Mouse (Mus musculus) ES-Bruce4 (cell line): ENCODE results near the gene Zc3h18.

ENCODE experiments used
- CTCF ChIP-seq: IDR thresholded peaks from one replicate; pipeline ENCODE4 v1.8.1; 2011; ENCODE audit warnings: low read depth, low read length
- EP300 ChIP-seq: IDR thresholded peaks from 2 replicates; pipeline ENCODE4 v1.6.1; 2011; ENCODE audit warnings: low read depth, low read length; ENCODE audit not compliant: insufficient read depth
- POLR2A ChIP-seq: IDR thresholded peaks from one replicate; pipeline ENCODE4 v1.8.1; 2011; ENCODE audit warnings: low read length; ENCODE audit not compliant: insufficient read depth

DNA sequence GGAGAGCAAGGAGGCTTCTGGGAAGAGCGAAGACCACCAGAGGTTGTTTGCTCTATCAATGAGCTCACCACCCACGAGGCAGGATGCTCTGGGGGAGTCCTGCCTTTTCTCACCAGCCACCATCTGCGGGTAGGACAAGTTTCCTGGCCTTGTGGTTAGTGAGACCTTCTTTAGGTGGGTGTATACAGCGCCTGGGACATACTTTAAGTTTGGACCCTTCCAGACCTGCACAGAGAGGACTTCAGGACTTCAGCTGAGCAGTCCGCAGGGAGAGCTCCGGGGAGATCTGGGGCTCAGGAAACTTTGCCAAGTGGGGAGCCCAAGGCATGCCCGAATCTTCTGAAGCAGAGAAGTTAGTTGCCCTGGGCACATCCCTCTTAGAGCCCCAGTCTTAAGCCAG is 83.6 kb downstream of the Zc3h18 start:
- TF ChIP-seq POLR2A (no peak), EP300 (no peak), CTCF (no peak)
